Mouse (Mus musculus) erythroblast, embryonic 14.5 days (primary cell): ENCODE data around the gene Ak4. TPM values are rescaled to one million over a fixed set of nuclear protein-coding genes. Genes with fewer than 3 reads are reported as not detected.
"Not testable (repeated sequence)": the region's sequence is repeated elsewhere in the genome, so short reads cannot be mapped to it uniquely, and the experiment has no call there.

Experiments
- H3K27me3 ChIP-seq: 2 replicates; pipeline ENCODE4 v1.6.1; 2012; ENCODE audit warnings: inconsistent platforms; ENCODE audit not compliant: control insufficient read depth
- H3K36me3 ChIP-seq: 2 replicates; pipeline ENCODE4 v1.6.1; 2012; ENCODE audit warnings: mild to moderate bottlenecking, inconsistent platforms; ENCODE audit not compliant: control insufficient read depth
- H3K4me1 ChIP-seq: 2 replicates; pipeline ENCODE4 v1.6.1; 2012; ENCODE audit warnings: inconsistent platforms; ENCODE audit not compliant: control insufficient read depth
- H3K4me3 ChIP-seq: replicated peaks from 2 replicates; pipeline ENCODE3; 2012; ENCODE audit warnings: moderate library complexity, mild to moderate bottlenecking, inconsistent platforms
- H3K9me3 ChIP-seq: 2 replicates; pipeline ENCODE4 v1.6.1; 2012; ENCODE audit warnings: low read length, inconsistent platforms, mixed read lengths; ENCODE audit not compliant: control insufficient read depth
- GATA1 ChIP-seq: IDR thresholded peaks from 2 replicates; pipeline ENCODE4 v1.6.1; 2012; ENCODE audit warnings: low read length, inconsistent platforms, mixed read lengths
- TAL1 ChIP-seq: IDR thresholded peaks from 3 replicates; pipeline ENCODE4 v1.6.1; 2012; ENCODE audit warnings: low read length, inconsistent platforms, mixed read lengths
- polyA plus RNA-seq: library from polyadenylated mRNA; stranded (reverse); fragments of >175 nt; gene quantifications from 2 replicates; pipeline ENCODE4 v1.2.3, GENCODE M21; 2012

Gene Ak4
- polyA plus RNA-seq, 1 experiment = 0.16 TPM

DNA sequence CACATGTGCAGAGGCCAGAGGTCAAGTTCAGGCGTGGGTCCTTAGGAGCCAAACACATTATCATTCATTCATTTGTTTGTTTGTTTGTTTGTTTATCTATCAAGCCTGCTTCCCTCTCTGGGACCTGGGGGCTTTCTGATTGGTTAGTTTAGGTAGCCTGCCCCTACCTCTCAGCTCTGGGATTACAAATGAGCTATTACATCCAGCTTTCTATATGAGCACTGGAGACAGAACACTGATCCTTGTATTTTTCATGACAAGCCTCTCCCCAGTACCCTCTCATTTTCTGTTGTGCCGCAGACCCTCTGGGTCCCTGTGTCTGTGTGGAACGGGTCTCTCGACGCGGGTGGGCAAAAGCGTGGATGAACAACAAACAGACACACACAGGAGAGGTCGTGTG lies 30.8 kb upstream of the Ak4 start:
- Histone ChIP-seq H3K4me1 (no peaks in the 10 kb centered on the region), H3K36me3 (no peaks in the 10 kb centered on the region), H3K9me3 (no peaks in the 10 kb centered on the region), H3K27me3 (no peaks in the 10 kb centered on the region), H3K4me3 (no peak overlapping the region)
- TF ChIP-seq TAL1 (no peak), GATA1 (no peak)

DNA sequence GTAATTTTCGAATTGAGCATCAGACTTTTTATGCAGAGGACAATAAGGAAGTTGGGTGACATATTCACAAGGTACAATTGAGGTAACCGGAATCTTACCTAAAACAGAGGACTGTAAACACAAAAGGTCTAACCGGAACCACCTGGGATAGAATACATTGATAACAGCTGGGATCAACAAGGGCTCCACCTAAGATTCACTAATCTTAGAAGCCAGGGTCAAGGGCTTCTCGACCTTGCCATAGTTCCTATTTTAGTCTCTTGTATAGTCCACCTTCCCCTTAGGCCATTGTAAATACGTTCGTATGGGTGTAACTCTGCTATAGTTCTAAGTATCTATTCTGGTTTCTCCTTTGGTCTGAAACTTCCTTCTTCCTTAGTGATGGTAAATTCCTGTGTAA lies 30.4 kb upstream of the Ak4 start:
- not testable (repeated sequence) for H3K36me3 ChIP-seq, H3K9me3 ChIP-seq

DNA sequence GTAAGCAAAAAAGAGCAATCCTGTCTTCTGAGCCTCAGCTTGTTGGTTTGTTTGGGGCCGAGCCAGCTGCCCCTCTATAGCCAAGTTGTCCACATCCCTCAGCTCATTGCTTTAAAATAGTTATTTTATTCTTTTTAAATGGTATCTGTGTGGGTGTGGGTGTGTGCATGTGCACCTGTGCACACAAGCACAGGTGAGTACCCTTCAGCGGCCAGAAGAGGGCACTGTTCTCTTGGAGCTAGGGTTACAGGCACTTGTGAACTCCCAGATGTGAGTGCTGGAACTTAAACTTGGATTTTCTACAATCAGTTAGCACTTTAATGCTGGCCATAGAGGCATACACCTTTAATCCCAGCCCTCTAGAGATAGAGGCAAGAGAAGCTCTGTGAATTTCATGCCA lies 26.8 kb upstream of the Ak4 start:
- H3K4me1 ChIP-seq = no peaks in the 10 kb centered on the region
- no peak overlapping the region for H3K4me3 ChIP-seq
- H3K36me3 ChIP-seq = no peaks in the 10 kb centered on the region
- no peak for TF ChIP-seq GATA1
- TF ChIP-seq TAL1 = no peak
- H3K27me3 ChIP-seq = no peaks in the 10 kb centered on the region
- no peaks in the 10 kb centered on the region for H3K9me3 ChIP-seq

More for the DNA sequence above, 30.4 kb upstream of the Ak4 start:
- H3K4me1 ChIP-seq, H3K27me3 ChIP-seq, H3K4me3 ChIP-seq: not testable (repeated sequence)

GRCm38 (mm10) chr4:101393292-101393711 lies 25.8 kb upstream of the Ak4 start:
- no peaks in the 10 kb centered on the region for H3K36me3 ChIP-seq
- TF ChIP-seq GATA1 (no peak), TAL1 (no peak)

GRCm38 (mm10) chr4:101395021-101395533 lies 24.0 kb upstream of the Ak4 start:
- TF ChIP-seq TAL1 (no peak), GATA1 (no peak)
- H3K9me3 ChIP-seq = no peaks in the 10 kb centered on the region
- H3K4me1 ChIP-seq = no peaks in the 10 kb centered on the region
- H3K4me3 ChIP-seq = no peak overlapping the region
- no peaks in the 10 kb centered on the region for H3K36me3 ChIP-seq
- no peaks in the 10 kb centered on the region for H3K27me3 ChIP-seq

More at GRCm38 (mm10) chr4:101393292-101393711, 25.8 kb upstream of the Ak4 start:
- Histone ChIP-seq H3K27me3 (no peaks in the 10 kb centered on the region), H3K9me3 (no peaks in the 10 kb centered on the region), H3K4me3 (no peak overlapping the region), H3K4me1 (no peaks in the 10 kb centered on the region)

- Histone ChIP-seq H3K36me3 (no peaks in the 10 kb centered on the region), H3K9me3 (no peaks in the 10 kb centered on the region), H3K4me1 (no peaks in the 10 kb centered on the region), H3K27me3 (no peaks in the 10 kb centered on the region), H3K4me3 (no peak overlapping the region)
- TF ChIP-seq GATA1 = no peak
- TF ChIP-seq TAL1 = no peak
Measured at GRCm38 (mm10) chr4:101400025-101400594, 19.0 kb upstream of the Ak4 start.

GRCm38 (mm10) chr4:101401945-101402344 lies 17.1 kb upstream of the Ak4 start:
- H3K4me1 ChIP-seq = no peaks in the 10 kb centered on the region
- no peak for TF ChIP-seq GATA1
- no peak for TF ChIP-seq TAL1
- no peaks in the 10 kb centered on the region for H3K36me3 ChIP-seq
- H3K4me3 ChIP-seq = no peak overlapping the region
- H3K27me3 ChIP-seq = no peaks in the 10 kb centered on the region
- H3K9me3 ChIP-seq = no peaks in the 10 kb centered on the region

GRCm38 (mm10) chr4:101404863-101405262 lies 14.2 kb upstream of the Ak4 start:
- no peaks in the 10 kb centered on the region for H3K9me3 ChIP-seq
- H3K36me3 ChIP-seq = no peaks in the 10 kb centered on the region
- no peaks in the 10 kb centered on the region for H3K4me1 ChIP-seq
- no peak overlapping the region for H3K4me3 ChIP-seq
- H3K27me3 ChIP-seq = no peaks in the 10 kb centered on the region
- no peak for TF ChIP-seq GATA1
- no peak for TF ChIP-seq TAL1

- H3K27me3 ChIP-seq = no peaks in the 10 kb centered on the region
- no peaks in the 10 kb centered on the region for H3K36me3 ChIP-seq
- H3K4me1 ChIP-seq = no peaks in the 10 kb centered on the region
- TF ChIP-seq TAL1 (no peak), GATA1 (no peak)
- no peaks in the 10 kb centered on the region for H3K9me3 ChIP-seq
- no peak overlapping the region for H3K4me3 ChIP-seq
Measured at GRCm38 (mm10) chr4:101406411-101407196, 12.5 kb upstream of the Ak4 start.
